Mouse (Mus musculus) testis, postnatal 10 days (tissue): ENCODE results near the gene Tmem160.

Experiments used
- DNase-seq: peaks from one replicate; pipeline ENCODE4 v3.0.0; 2021; ENCODE audit warnings: low spot score

Gene Tmem160

DNA sequence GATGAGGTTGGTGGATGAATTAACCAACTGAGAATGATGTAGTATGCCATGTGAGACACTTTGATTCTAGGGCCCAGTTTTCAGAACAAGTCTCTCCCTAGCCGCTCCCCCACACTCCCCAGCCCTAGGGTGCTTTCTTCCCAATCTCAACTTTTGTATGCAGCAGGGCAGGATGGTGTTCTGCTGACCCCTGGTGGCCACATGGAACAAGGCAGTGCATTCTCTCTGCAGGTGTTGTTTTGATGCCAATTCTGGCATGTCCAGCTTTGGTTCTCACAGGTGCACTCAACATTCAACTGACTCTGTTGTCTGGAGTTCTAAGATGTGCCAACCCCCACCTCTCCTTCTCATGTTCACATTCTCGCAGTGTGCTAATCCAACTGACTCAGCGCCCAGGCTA is 39.2 kb downstream of the Tmem160 start:
- peak; percentile 79 for DNase-seq

DNA sequence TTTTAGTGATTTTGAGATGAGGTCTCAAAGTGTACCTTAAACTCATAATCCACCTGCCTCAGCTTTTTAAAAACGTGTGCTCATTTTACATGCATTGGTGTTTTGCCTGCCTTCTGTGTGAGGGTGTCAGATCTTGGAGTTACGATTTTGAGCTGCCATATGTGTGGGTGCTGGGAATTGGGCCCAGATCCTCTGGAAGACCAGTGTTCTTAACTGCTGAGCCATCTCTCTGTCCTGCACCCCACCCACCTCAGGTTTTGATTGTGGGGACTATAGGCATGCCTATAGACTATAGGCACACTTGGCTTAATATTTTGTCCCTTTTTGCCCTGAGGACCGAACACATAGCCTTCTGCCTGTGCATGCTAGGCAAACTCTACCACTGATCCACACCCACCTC is 39.6 kb downstream of the Tmem160 start:
- no peak for DNase-seq

DNA sequence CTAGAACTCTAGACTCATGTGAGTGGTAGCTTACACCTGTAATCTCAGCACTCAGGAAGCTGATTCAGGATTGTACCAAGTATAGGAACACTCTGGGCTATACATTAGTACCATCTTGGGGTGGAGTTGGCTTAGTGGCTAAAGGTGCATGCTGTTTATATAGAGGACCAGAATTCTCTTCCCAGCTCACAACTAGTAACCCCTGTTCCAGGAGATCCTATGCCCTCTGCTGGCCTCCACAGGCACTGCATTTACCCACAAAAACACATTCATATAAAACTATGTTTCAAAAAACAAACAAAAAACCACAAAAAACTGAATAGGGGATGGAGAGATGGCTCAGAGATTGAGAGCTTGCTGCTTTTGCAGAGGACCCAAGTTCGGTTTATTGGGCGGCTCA is 40.8 kb downstream of the Tmem160 start:
- DNase-seq: peak; percentile 74

DNA sequence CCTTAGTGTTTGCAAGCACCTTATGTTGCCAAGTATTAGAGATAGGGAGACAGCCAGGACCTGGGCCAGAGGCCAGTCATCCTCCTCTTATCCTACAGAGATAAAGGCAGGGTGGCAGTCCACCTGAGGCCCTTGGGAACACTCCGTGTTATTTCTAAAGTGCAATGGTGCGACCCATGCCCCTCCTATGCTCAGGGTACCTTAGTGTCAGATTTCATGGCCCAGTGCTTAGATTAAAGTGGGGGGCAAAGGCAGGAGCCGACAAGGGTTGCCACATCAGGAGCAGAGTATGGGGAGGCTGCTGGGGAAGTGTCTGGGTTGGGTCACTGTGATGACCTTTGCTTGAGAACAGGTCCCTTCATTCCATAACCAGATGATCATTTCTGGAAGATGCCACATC is 43.7 kb downstream of the Tmem160 start:
- DNase-seq: no peak

DNA sequence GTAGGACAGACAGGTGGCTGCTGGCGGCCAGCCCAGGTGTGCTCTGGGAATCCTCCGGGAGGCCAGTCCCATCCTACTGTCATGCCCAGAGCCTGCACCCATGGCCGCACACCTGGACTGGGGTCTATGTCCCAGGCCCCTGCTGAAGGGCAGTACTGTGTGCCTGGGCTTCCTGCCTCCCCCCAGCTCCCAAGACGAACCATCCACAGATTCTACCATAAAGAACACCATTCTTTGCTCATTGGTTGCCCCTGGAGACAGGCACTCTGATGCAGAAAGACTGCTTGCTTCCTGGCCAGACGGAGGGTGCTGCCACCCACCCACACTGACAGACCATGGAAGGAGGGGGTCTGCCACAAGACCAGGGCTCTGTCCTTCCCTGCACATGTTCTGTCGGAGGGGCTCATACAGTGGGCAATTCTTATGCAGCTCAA is 47.1 kb downstream of the Tmem160 start:
- no peak for DNase-seq

DNA sequence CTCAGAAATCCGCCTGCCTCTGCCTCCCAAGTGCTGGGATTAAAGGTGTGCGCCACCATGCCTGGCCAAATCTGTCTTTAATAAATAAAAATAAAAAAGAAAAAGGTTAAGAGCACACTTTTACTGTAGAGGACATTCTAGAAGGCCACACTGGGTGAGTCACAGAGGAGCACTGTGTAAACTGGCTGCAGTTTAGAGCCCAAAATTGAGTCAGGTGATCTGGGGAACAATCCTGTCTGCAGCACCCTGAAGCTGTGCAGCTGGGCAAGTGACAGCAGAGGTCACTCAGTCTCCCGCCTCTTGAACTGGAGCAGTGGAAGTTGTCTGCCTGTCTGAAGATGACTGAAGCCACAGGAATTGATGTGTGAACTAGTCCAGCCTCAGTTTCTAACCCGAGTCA is 49.0 kb downstream of the Tmem160 start:
- no peak for DNase-seq

DNA sequence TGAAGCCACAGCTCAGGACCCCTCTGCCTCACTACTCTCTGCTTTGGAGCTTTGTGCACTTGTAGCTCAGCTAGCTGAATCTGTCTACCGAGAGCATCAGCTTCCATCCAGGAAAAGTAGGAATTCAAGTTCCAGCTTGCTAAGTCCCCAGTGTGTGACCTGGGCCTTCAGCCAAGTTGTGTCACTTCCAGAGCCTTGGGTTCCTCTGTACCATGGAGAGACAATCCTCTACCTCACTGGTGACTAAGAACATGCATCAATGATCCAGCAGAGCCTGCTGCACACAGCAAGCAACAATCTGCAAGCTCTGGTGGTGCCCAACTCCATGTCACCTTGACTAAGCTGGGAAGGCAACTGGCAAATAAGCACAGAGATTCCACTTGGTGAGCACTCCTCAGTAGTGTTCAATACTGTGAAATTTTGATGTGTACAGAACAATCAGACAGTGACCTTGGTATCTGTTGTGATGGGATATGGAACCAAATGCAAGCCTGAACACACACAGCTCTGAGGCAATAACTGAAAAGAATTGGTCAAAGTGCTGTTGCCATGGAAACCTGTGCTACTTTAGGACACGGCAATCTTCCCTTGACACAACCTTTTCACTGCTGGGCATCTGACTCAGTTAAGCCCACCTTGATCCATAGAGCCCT is 52.1 kb downstream of the Tmem160 start:
- no peak for DNase-seq
